Mouse (Mus musculus): ENCODE measurements at regions not wholly inside any gene's neighbourhood (a gene's known extent, or its start where the extent isn't known, plus 50 kb on each side); places are given as distances from the start of the nearest gene placed in this dataset.

- DNase-seq (ENCODE audit: low spot score in 2 of 2), result no peak
These were observed 72.2 kb downstream of the Trim42 start for GRCm38 (mm10) chr9:97297538-97297937.

DNA sequence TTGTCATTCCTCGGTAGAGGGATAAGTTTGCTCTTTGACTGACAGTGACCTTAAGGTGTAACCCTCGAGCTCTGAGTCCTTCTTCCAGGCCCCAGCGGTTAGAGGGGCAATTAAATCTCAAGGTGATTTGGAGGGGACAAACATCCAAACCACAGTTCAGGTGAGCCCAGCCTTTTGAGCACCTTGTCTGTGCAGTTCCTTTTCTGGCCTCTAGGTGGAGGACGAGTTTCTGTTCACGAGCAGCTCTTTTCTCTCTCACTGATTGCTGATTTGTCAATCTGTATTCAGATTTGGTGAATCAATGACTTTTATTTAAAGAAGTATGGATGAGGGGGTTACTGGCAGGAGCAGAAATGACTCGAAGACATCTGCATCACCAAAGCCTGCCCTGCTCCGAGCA is 74.0 kb downstream of the Trim42 start:
- no peak for DNase-seq (ENCODE audit: low spot score in 2 of 2)

GRCm38 (mm10) chr9:97291870-97292269 is 77.9 kb downstream of the Trim42 start:
- no peak for DNase-seq (ENCODE audit: low spot score in 2 of 2)

GRCm38 (mm10) chr9:97284282-97284802 is 85.4 kb downstream of the Trim42 start:
- DNase-seq (ENCODE audit: low spot score in 2 of 2), result no peak

GRCm38 (mm10) chr9:97282090-97282489 is 87.7 kb downstream of the Trim42 start:
- DNase-seq (ENCODE audit: low spot score in 2 of 2), result no peak

GRCm38 (mm10) chr9:97275449-97275848 is 94.3 kb downstream of the Trim42 start:
- DNase-seq (ENCODE audit: low spot score in 2 of 2), result peak in 1 of 2 experiments; percentile 17

- DNase-seq (ENCODE audit: low spot score in 2 of 2), result no peak
These were observed 95.9 kb downstream of the Trim42 start for GRCm38 (mm10) chr9:97273891-97274290.

DNA sequence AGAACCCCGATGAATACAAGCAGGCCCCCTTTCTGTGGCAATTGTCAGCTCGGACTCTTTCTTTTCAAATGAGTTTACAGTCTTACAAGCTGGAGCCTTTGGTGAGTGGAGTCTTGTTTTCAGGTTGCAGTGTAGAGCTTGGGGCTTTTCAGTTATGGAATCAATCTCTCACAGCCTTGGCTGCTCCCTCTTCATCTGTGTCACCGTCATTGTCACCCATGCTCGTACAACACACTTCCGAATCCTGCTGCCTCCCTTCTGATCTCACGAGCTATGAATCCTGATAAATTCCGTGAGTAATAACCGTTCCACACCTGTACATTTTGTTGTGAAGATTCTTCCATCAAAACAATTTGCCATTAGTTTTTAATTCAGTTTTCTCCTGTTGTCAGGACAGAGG is 97.7 kb downstream of the Trim42 start:
- no peak for DNase-seq (ENCODE audit: low spot score in 2 of 2)

DNA sequence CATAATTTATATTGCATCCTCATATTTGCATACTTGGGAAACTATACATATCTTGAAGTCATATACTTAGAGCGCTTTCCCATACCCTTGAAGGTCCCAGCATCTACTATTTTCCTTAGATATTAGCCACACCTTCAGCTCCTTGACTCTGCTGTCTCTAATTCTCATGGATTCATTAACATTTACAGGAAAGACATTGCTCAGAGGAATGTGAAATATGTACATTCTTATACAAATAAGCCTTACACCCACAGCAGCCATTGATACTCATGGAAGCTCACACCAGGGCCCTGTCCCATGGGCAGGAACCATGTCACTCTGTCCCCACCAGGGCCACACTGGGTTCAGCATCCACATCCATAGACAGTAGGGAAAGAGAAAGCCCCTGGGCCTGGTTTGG is 122.1 kb downstream of the Trim42 start:
- no peak for DNase-seq (ENCODE audit: low spot score in 2 of 2)

- no peak for DNase-seq (ENCODE audit: low spot score in 2 of 2)
These were observed 115.1 kb upstream of the Slc25a36 start for GRCm38 (mm10) chr9:97226074-97226473.

DNA sequence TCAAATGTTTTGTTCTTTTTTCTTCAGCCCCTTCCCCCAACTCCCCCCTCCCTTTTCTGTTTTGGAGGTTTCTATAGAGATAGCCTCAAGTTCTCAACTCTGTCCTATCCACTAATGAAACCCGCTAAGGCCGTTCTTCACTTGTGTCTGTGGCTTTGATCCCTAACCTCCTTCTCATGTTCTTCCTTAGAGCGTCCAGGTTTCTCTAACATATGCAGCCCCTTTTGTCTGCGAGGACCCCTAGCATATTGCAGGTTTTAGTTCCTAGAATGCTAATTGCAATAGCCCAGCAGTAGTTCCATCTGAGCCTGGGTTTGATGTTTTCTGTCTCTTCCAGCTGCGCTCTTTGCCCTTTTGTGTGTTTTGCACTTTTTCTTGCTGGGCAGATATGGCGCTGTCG is 113.6 kb upstream of the Slc25a36 start:
- DNase-seq (ENCODE audit: low spot score in 2 of 2), result no peak

DNA sequence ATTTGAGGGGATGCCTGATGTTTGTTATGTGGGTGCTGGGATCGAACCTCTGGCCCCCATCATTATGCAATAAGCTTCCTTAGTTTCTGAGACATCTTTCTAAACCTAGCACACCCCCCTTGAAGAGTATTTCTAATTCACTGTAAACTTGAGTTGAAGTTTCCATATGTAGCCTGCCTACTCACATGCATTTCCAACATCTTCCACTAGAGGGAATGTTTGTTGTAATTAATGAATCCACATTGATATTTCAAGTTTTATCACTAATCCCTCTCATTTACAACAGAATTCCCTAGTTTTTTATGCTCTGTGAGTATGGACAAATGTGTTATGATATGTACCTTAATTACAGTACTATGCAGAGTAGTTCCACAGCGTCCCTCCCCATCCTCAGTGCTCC is 103.8 kb upstream of the Slc25a36 start:
- no peak for DNase-seq (ENCODE audit: low spot score in 2 of 2)

GRCm38 (mm10) chr9:97190321-97190860 is 79.4 kb upstream of the Slc25a36 start:
- no peak for DNase-seq (ENCODE audit: low spot score in 2 of 2)

GRCm38 (mm10) chr9:97189646-97190045 is 78.7 kb upstream of the Slc25a36 start:
- DNase-seq (ENCODE audit: low spot score in 2 of 2), result no peak

DNA sequence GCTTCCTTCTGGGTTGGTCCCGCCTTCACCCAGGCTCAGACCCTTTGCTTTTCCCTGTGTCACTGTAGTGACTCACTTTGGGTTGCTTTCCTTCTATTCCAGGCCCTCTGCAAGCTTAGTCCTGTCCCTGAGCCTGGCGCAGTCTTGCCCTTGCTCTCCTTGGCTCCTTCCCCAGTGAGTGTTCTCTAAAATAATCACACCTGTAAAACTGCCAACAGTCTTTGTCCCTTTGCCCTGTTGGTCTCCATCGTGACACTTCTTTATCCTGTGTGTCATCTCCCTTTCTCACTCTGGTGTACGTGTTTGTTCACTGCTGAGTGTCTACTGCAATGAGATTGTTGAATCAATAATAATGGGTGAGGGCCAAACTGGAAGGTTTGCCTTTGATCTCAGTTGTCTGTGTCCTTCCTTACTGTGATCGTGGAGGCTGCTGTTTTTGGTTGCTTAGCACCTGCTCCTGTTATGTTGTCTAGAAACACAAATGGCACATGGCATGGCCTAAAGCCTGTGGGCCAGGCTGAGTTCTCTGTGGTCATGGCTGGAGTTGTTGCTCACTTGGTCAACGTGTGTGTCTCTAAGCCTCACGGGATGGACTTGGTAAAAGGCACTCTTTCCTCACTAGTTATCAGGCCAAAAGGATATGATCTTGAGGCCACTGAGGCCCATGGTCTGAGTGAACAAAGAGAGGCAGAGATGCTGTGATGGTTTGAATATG is 77.8 kb upstream of the Slc25a36 start:
- no peak for DNase-seq (ENCODE audit: low spot score in 2 of 2)

GRCm38 (mm10) chr9:97173230-97173951 is 62.4 kb upstream of the Slc25a36 start:
- DNase-seq (ENCODE audit: low spot score in 2 of 2), result no peak

DNA sequence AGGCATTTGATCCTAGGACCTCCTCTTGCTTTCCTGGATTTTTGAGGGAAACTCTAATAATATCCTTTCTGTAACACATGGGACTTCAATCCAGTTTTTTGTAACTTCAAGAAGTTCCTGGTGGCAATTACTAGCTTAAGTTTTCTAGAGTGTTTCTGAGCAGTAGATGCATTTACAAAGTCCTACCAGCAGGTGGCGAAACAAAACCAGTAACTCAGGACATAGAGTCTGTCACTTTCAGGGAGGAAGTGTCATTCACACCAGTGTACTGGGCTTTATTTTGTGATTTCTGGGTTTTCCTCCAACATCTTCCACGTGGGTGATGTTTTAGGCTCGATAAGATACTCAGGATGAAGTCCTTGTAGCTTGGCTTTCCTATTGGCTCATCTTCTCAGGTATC is 61.1 kb upstream of the Slc25a36 start:
- no peak for DNase-seq (ENCODE audit: low spot score in 2 of 2)

GRCm38 (mm10) chr9:97171484-97171883 is 60.5 kb upstream of the Slc25a36 start:
- no peak for DNase-seq (ENCODE audit: low spot score in 2 of 2)

DNA sequence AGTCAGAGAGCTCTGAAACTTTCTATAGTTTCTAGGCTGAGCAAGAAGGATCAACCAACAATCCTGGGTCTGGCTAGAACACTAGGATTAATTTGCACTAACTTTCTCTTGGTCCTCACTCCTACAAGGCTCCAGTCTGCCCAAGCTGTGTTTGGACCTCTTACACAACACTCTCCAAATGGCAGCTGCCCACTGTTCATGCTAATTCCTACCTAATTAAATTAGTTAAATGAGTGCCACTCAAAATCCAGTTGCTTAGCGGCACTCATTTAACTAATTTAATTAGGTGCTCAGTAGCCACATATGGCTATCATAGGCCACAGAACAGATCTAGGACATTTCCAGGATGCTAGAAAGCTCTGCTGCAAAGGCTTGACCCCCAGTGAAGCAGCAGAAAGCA is 59.9 kb upstream of the Slc25a36 start:
- DNase-seq (ENCODE audit: low spot score in 2 of 2), result no peak

GRCm38 (mm10) chr9:97162465-97162864 is 51.5 kb upstream of the Slc25a36 start:
- no peak for DNase-seq (ENCODE audit: low spot score in 2 of 2)

All from gastrocnemius, adult 8-10 months (tissue).